Mouse (Mus musculus) lung, adult 2 months (tissue): Measurements from ENCODE around the gene Pdpk1.

ENCODE experiments used
- CTCF ChIP-seq: fragments of 200-500 bp; IDR thresholded peaks from 2 replicates; pipeline ENCODE4 v1.5.1; 2011; ENCODE audit warnings: mild to moderate bottlenecking, low read length, control low read depth; ENCODE audit not compliant: insufficient read depth
- POLR2A ChIP-seq: fragments of 200-500 bp; IDR thresholded peaks from 2 replicates; pipeline ENCODE4 v1.6.1; 2011; ENCODE audit warnings: low read depth, mild to moderate bottlenecking, control low read depth, low read length, borderline replicate concordance; ENCODE audit errors: extremely low read depth

DNA sequence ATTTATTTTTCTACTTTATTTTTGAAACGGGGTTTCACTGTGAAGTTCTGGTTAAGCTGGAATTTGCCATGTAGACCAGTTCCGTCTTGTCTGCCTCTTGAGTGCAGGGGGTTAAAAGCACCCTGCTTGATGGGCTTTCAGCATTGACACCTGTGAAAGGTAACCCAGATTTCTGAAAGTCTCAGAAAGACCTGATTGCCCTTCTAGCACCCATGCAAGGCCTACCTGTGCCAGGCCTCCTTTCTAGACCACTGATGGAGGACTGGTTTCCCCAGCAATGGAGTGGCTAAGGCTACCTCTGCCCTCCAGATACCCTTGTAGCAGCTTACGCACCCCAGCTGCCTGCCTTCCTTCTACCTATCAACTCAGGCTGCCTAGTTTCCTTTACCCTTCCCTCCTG is 19.4 kb upstream of the Pdpk1 start:
- TF ChIP-seq POLR2A (no peak), CTCF (no peak)
